Mouse (Mus musculus) heart, embryonic 14.5 days (tissue): ENCODE results near the gene Gsto2. TPM values are rescaled to one million over a fixed set of nuclear protein-coding genes. Genes with fewer than 3 reads are reported as not detected.

ENCODE experiments used
- ATAC-seq: fragments of 200-750 bp; cut with Nextera tagmentation; 2 replicates; pipeline ENCODE4 v1.8.0; 2017; ENCODE audit warnings: low read depth, moderate TSS enrichment; ENCODE audit not compliant: insufficient number of reproducible peaks, insufficient read depth, low FRiP score
- H3K27ac ChIP-seq, 2 experiments: fragments of 200-500 bp in 1 of 2; fragments of 300-500 bp in 1 of 2; sonication (generic) in 1 of 2; replicated peaks in 1 of 2; 2 replicates each; pipeline ENCODE4 v1.5.1; 2012 to 2014; ENCODE audit warnings: low read depth in 2 of 2, low read length in 2 of 2, control low read depth in 1 of 2, mild to moderate bottlenecking in 1 of 2, mixed read lengths in 1 of 2; ENCODE audit not compliant: control insufficient read depth in 1 of 2, insufficient read depth in 1 of 2
- H3K27me3 ChIP-seq: fragments of 300-500 bp; sonication (generic); 2 replicates; pipeline ENCODE4 v1.6.1; 2014; ENCODE audit warnings: mild to moderate bottlenecking, low read length, control low read depth; ENCODE audit not compliant: control insufficient read depth, insufficient read depth
- H3K36me3 ChIP-seq: fragments of 300-500 bp; sonication (generic); 2 replicates; pipeline ENCODE4 v1.6.1; 2014; ENCODE audit warnings: mild to moderate bottlenecking, control low read depth, low read length, mixed read lengths; ENCODE audit not compliant: control insufficient read depth, insufficient read depth
- H3K4me1 ChIP-seq, 2 experiments: fragments of 200-500 bp in 1 of 2; fragments of 300-500 bp in 1 of 2; sonication (generic) in 1 of 2; 2 replicates each; pipeline ENCODE4 v1.6.1; 2012 to 2014; ENCODE audit warnings: low read length in 2 of 2, control low read depth in 1 of 2, mixed read lengths in 1 of 2; ENCODE audit not compliant: control insufficient read depth in 2 of 2, insufficient read depth in 2 of 2
- H3K4me2 ChIP-seq: fragments of 300-500 bp; sonication (generic); 2 replicates; pipeline ENCODE4 v1.6.1; 2014; ENCODE audit warnings: mild to moderate bottlenecking, low read length
- H3K4me3 ChIP-seq, 2 experiments: fragments of 200-500 bp in 1 of 2; fragments of 300-500 bp in 1 of 2; sonication (generic) in 1 of 2; 2 replicates each; pipeline ENCODE4 v1.5.1; 2012 to 2014; ENCODE audit warnings: low read length in 2 of 2, mild to moderate bottlenecking in 2 of 2, control low read depth in 1 of 2, low read depth in 1 of 2, moderate library complexity in 1 of 2; ENCODE audit not compliant: control insufficient read depth in 1 of 2, insufficient read depth in 1 of 2
- H3K9ac ChIP-seq: fragments of 300-500 bp; sonication (generic); 2 replicates; pipeline ENCODE4 v1.6.1; 2014; ENCODE audit warnings: mild to moderate bottlenecking, low read length
- H3K9me3 ChIP-seq: fragments of 300-500 bp; sonication (generic); 2 replicates; pipeline ENCODE4 v1.6.1; 2016; ENCODE audit warnings: low read length, control low read depth; ENCODE audit not compliant: control insufficient read depth
- WGBS: fragments of 180-500 bp; shearing (Covaris S2); extraction: QIAGEN DNeasy Blood & Tissue Kit; methylation state at CpG from one replicate; pipeline ENCODE4 v1.1.7; 2014; 5-methylcytosine and 5-hydroxymethylcytosine counted together
- polyA plus RNA-seq: library from polyadenylated mRNA; unstranded; fragments of >200 nt; fragmentation: Nextera tagmentation; extraction: Ambion mirVana; gene quantifications from 2 replicates; pipeline ENCODE4 v1.2.1, GENCODE M21; 2014

Gene Gsto2
- polyA plus RNA-seq, 1 experiment from 2014 or later, result 2.3 TPM

GRCm38 (mm10) chr19:47905603-47906002, 40.3 kb downstream of the Gsto2 start:
- no peak for ATAC-seq
- 75% methylated on average over 5 of the region's 5 CpGs for WGBS

GRCm38 (mm10) chr19:47907596-47907995, 42.3 kb downstream of the Gsto2 start:
- Histone ChIP-seq H3K9me3 (no peaks in the 10 kb centered on the region), H3K4me1 (peaks cover 44 to 62% of the 10 kb centered on the region in 2 experiments), H3K4me2 (no peak overlapping the region), H3K36me3 (peaks cover 24% of the 10 kb centered on the region), H3K9ac (no peak overlapping the region), H3K4me3 (no peak overlapping the region), H3K27me3 (no peaks in the 10 kb centered on the region), H3K27ac (no peak overlapping the region)
- no peak for ATAC-seq
- WGBS, result 84% methylated on average over 9 of the region's 9 CpGs

More at GRCm38 (mm10) chr19:47905603-47906002, 40.3 kb downstream of the Gsto2 start:
- Histone ChIP-seq H3K4me1 (peaks cover 53 to 63% of the 10 kb centered on the region in 2 experiments), H3K9ac (0 out of 2 replicates have a peak overlapping the region, but pooled peaks have one; percentile 12), H3K4me3 (no peak overlapping the region), H3K27ac (peak overlapping the region in 1 of 2 experiments; percentile 25; a peak in 1 of 4 replicates), H3K36me3 (peaks cover 12% of the 10 kb centered on the region; the same call in 1 of the 2 replicates), H3K27me3 (no peaks in the 10 kb centered on the region), H3K4me2 (no peak overlapping the region), H3K9me3 (no peaks in the 10 kb centered on the region)

GRCm38 (mm10) chr19:47908961-47909371, 43.6 kb downstream of the Gsto2 start:
- ATAC-seq, result no peak
- H3K27ac ChIP-seq, result peak overlapping the region in 1 of 2 experiments; percentile 67; a peak in 1 of 4 replicates

GRCm38 (mm10) chr19:47909387-47910116, 44.2 kb downstream of the Gsto2 start:
- peaks cover 22% of the 10 kb centered on the region for H3K36me3 ChIP-seq
- no peaks in the 10 kb centered on the region for H3K9me3 ChIP-seq
- WGBS, result 5% methylated on average over 10 of the region's 10 CpGs
- no peaks in the 10 kb centered on the region for H3K27me3 ChIP-seq
- no peak for ATAC-seq
- peak overlapping the region; percentile 65 for H3K9ac ChIP-seq
- peak overlapping the region; percentile 13 to 19; a peak in 3 of 4 replicates for H3K4me3 ChIP-seq
- peak overlapping the region; percentile 58 for H3K4me2 ChIP-seq
- peak overlapping the region; percentile 67 to 76 for H3K27ac ChIP-seq
- peaks cover 33 to 56% of the 10 kb centered on the region in 2 experiments for H3K4me1 ChIP-seq

More at GRCm38 (mm10) chr19:47908961-47909371, 43.6 kb downstream of the Gsto2 start:
- WGBS, result 40% methylated on average over 6 of the region's 6 CpGs
- Histone ChIP-seq H3K9ac (peak overlapping the region; percentile 65; the same call in 1 of the 2 replicates), H3K4me1 (peaks cover 33 to 56% of the 10 kb centered on the region in 2 experiments), H3K27me3 (no peaks in the 10 kb centered on the region), H3K4me2 (no peak overlapping the region), H3K4me3 (no peak overlapping the region), H3K9me3 (no peaks in the 10 kb centered on the region), H3K36me3 (peaks cover 24% of the 10 kb centered on the region)

GRCm38 (mm10) chr19:47910117-47910618, 44.8 kb downstream of the Gsto2 start:
- ATAC-seq, result no peak
- Histone ChIP-seq H3K27ac (peak overlapping the region; percentile 67 to 76; a peak in 1 of 4 replicates), H3K4me3 (peak overlapping the region in 1 of 2 experiments; percentile 19; a peak in 1 of 4 replicates), H3K4me2 (peak overlapping the region; percentile 58), H3K4me1 (peaks cover 31 to 57% of the 10 kb centered on the region in 2 experiments), H3K27me3 (no peaks in the 10 kb centered on the region), H3K9me3 (no peaks in the 10 kb centered on the region), H3K36me3 (peaks cover 18% of the 10 kb centered on the region), H3K9ac (peak overlapping the region; percentile 65)
- WGBS, result 35% methylated on average over 2 of the region's 4 CpGs

GRCm38 (mm10) chr19:47910751-47911150, 45.4 kb downstream of the Gsto2 start:
- no peak overlapping the region for H3K4me3 ChIP-seq
- no peaks in the 10 kb centered on the region for H3K27me3 ChIP-seq
- peaks cover 18% of the 10 kb centered on the region for H3K36me3 ChIP-seq
- H3K4me1 ChIP-seq, result peaks cover 26 to 57% of the 10 kb centered on the region in 2 experiments
- H3K9ac ChIP-seq, result 0 out of 2 replicates have a peak overlapping the region, but pooled peaks have one; percentile 34
- no peak overlapping the region; a peak in 1 of 4 replicates for H3K27ac ChIP-seq
- WGBS, result 69% methylated on average over 4 of the region's 4 CpGs
- no peaks in the 10 kb centered on the region for H3K9me3 ChIP-seq
- no peak for ATAC-seq
- H3K4me2 ChIP-seq, result 0 out of 2 replicates have a peak overlapping the region, but pooled peaks have one; percentile 58

GRCm38 (mm10) chr19:47913344-47913743, 48.0 kb downstream of the Gsto2 start:
- no peaks in the 10 kb centered on the region for H3K27me3 ChIP-seq
- H3K4me2 ChIP-seq, result no peak overlapping the region
- peaks cover 12% of the 10 kb centered on the region for H3K36me3 ChIP-seq
- H3K4me3 ChIP-seq, result no peak overlapping the region
- no peak overlapping the region for H3K9ac ChIP-seq
- H3K4me1 ChIP-seq, result peaks cover 34 to 81% of the 10 kb centered on the region in 2 experiments
- H3K9me3 ChIP-seq, result no peaks in the 10 kb centered on the region
- ATAC-seq, result no peak
- 90% methylated on average over 7 of the region's 7 CpGs for WGBS
- H3K27ac ChIP-seq, result no peak overlapping the region
